Mouse (Mus musculus) ES-Bruce4 (cell line): ENCODE results near the gene Sergef. TPM values are rescaled to one million over a fixed set of nuclear protein-coding genes. Genes with fewer than 3 reads are reported as not detected.

Source experiments
- H3K27ac ChIP-seq: 2 replicates; pipeline ENCODE4 v1.5.1; 2012; ENCODE audit warnings: low read length, inconsistent platforms; ENCODE audit not compliant: insufficient read depth
- H3K27me3 ChIP-seq: 2 replicates; pipeline ENCODE4 v1.6.1; 2012; ENCODE audit warnings: mild to moderate bottlenecking, low read length, inconsistent platforms; ENCODE audit not compliant: control insufficient read depth, poor library complexity, insufficient read depth, severe bottlenecking
- H3K36me3 ChIP-seq: 2 replicates; pipeline ENCODE4 v1.6.1; 2012; ENCODE audit warnings: inconsistent platforms, mild to moderate bottlenecking, low read length, moderate library complexity; ENCODE audit not compliant: control insufficient read depth, poor library complexity, insufficient read depth, severe bottlenecking
- H3K4me1 ChIP-seq: one replicate; pipeline ENCODE4 v1.8.1; 2011; ENCODE audit warnings: low read length; ENCODE audit not compliant: control insufficient read depth, insufficient read depth
- H3K4me3 ChIP-seq: 2 replicates; pipeline ENCODE4 v1.5.1; 2011; ENCODE audit warnings: low read depth, mild to moderate bottlenecking, low read length
- H3K9ac ChIP-seq: 2 replicates; pipeline ENCODE4 v1.6.1; 2012; ENCODE audit warnings: low read depth, mild to moderate bottlenecking, inconsistent platforms; ENCODE audit not compliant: poor library complexity, severe bottlenecking
- H3K9me3 ChIP-seq: replicated peaks from 2 replicates; pipeline ENCODE4 v1.6.1; 2012; ENCODE audit warnings: mild to moderate bottlenecking, low read length, inconsistent platforms; ENCODE audit not compliant: control insufficient read depth, poor library complexity, insufficient read depth, severe bottlenecking
- CTCF ChIP-seq: IDR thresholded peaks from one replicate; pipeline ENCODE4 v1.8.1; 2011; ENCODE audit warnings: low read depth, low read length
- EP300 ChIP-seq: IDR thresholded peaks from 2 replicates; pipeline ENCODE4 v1.6.1; 2011; ENCODE audit warnings: low read depth, low read length; ENCODE audit not compliant: insufficient read depth
- POLR2A ChIP-seq: IDR thresholded peaks from one replicate; pipeline ENCODE4 v1.8.1; 2011; ENCODE audit warnings: low read length; ENCODE audit not compliant: insufficient read depth
- polyA plus RNA-seq: library from polyadenylated mRNA; stranded (reverse); fragments of >200 nt; gene quantifications from 2 replicates; pipeline ENCODE4 v1.2.4, GENCODE M21; 2011; ENCODE audit warnings: low read depth; ENCODE audit not compliant: missing spikeins, insufficient read depth, insufficient read length

The Sergef gene
- polyA plus RNA-seq, 1 experiment = 5.8 TPM

DNA sequence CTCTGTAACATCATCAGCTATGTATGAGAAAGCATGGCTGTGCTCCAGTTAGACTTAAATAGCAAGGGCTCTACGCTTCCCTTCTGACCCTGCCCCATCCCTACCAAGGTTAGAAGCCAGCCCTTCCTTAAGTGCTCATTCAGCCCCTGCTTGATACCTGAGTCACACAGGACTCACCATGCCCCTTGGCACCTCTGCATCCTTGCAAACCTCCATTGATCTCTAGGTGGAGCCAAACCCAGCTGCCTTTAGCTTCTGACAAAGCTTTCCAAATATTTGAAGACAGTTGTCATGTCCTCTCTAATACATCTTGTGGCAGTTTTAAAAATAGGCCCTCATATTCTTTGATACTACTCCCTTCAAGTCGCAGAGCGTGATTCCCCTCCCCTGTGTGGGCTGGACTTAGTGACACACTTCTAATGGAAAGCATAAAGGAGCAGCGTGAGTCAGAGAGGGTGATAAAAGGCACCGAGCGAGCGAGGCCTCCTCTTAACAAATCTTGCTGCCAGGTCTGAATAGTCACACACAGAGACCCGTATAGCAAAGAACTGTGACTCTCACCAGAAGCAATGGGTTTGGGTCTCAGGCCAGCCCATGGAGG lies 11.1 kb downstream of the Sergef start:
- Histone ChIP-seq H3K27me3 (no peaks in the 10 kb centered on the region), H3K27ac (no peak overlapping the region), H3K9me3 (no peaks in the 10 kb centered on the region), H3K9ac (no peak overlapping the region), H3K36me3 (no peaks in the 10 kb centered on the region), H3K4me3 (no peak overlapping the region), H3K4me1 (no peaks in the 10 kb centered on the region)
- TF ChIP-seq CTCF (no peak), POLR2A (no peak), EP300 (no peak)

DNA sequence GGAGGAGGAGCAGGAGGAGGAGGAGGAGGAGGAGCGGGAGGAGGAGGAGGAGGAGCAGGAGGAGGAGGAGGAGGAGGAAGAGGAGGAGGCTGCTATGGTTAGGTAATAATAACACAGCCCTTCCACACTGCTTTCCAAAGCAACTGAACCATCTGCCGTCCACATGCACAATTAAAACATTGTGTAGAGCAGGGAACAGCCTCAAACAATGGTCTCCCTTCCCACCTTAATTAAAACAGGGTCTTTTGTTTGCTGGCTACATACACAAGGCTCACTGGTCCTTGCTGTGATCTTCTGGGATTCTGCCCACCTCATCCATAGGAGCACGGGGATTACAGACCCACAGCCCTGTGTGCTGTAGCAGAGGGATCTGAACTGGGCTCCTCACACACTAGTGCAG lies 15.6 kb downstream of the Sergef start:
- no peaks in the 10 kb centered on the region for H3K9me3 ChIP-seq
- H3K27me3 ChIP-seq = no peaks in the 10 kb centered on the region
- H3K36me3 ChIP-seq = no peaks in the 10 kb centered on the region
- H3K9ac ChIP-seq = no peak overlapping the region
- TF ChIP-seq EP300 (no peak), POLR2A (no peak), CTCF (no peak)
- no peak overlapping the region for H3K4me3 ChIP-seq
- no peaks in the 10 kb centered on the region for H3K4me1 ChIP-seq
- H3K27ac ChIP-seq = no peak overlapping the region

DNA sequence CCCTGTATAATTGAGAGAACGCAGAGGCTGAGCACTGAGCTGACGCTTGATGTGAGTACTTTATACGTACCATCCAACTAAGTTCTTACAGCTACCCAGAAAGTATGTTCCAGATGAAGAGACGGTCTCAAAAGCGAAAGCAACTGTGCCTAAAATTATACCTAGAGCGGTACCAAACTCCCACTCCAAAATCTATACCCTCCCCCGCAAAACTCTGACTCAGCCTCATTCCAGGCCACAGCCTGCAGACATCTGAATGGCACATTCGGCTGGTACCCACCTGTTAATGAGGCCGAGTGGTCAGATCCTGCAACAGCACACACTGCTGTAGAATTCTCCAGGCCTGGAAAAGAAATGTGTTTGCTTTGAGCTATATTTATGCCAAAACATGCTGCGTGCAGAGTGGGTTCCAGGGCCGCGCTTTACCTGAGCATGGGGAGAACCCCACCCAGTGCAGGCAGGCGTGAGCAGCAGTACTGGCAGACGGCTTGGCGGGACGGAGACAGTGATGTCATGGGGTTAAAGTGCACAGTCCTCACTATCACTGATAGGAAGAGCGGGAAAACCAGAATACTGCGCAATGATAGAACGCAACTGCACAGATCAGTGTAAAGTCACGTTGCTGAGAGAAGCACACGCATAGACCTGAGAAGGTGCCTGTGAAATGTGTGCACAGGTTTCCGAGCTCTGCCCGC lies 21.0 kb downstream of the Sergef start:
- TF ChIP-seq POLR2A = no peak
- no peak for TF ChIP-seq EP300
- no peak for TF ChIP-seq CTCF
- H3K27ac ChIP-seq = no peak overlapping the region
- H3K9ac ChIP-seq = no peak overlapping the region
- H3K27me3 ChIP-seq = no peaks in the 10 kb centered on the region
- H3K4me1 ChIP-seq = no peaks in the 10 kb centered on the region
- no peaks in the 10 kb centered on the region for H3K36me3 ChIP-seq
- H3K9me3 ChIP-seq = no peaks in the 10 kb centered on the region
- H3K4me3 ChIP-seq = no peak overlapping the region

DNA sequence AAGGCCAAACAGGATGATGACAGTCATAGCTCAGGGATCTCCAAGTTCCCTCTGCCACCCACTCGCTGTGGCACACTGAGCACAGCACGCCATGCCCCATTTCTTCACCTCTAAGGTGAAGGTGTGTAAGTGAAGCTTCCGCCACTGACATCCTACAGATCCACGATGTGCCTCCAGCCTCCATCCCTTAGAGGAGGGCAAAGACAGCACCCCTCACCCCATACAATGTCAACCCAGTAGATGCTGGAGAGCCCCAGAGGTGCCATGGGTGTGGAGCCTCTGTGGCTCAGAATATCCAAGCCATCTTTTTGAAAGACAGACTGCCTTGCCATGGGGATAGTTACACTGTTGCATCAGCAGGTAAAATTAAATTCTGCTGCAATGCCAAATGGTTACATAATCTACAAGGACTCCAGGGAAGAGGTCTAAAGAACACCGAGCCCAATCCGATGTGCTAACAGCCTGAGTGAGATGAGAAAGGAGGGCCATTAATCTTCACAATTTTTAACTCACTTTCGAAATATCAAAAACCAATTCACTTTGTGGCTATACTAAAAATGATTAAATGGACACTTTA lies 23.1 kb downstream of the Sergef start:
- H3K27me3 ChIP-seq = no peaks in the 10 kb centered on the region
- no peak overlapping the region for H3K27ac ChIP-seq
- no peak overlapping the region for H3K9ac ChIP-seq
- H3K4me1 ChIP-seq = no peaks in the 10 kb centered on the region
- no peak overlapping the region for H3K4me3 ChIP-seq
- H3K36me3 ChIP-seq = no peaks in the 10 kb centered on the region
- no peak for TF ChIP-seq CTCF
- no peak for TF ChIP-seq POLR2A
- no peak for TF ChIP-seq EP300
- no peaks in the 10 kb centered on the region for H3K9me3 ChIP-seq

DNA sequence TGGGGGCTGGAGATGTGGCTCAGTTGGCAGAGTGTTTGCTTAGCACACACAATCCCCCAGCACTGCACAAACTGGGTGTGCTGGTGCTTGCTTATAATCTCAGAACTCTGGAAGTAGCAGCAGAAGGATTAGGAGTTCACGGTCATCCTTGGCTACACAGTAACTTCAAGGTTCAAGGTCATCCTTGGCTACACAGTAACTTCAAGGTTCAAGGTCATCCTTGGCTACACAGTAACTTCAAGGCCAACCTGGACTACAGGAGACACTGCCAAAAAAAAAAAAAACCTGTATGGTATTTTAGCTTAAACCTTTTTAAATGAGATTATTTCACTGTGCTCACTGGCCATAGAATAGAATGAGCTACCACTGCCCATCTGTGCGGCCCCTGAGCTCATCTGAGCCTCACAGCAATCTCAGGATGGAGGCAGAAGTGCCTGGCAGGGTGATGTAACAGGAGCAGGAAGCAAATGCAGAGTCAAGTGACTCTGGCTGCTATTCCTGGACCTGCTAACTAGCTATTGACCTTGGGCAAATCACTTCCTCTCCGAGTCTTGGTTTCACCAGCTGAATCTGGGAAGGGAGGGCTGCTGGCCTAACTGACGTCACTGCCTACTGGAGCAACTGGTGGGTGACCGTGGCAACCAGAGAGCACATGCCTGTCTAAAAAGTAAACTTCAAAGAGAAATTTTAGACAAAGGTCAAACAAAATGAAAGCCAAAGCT lies 24.2 kb downstream of the Sergef start:
- H3K9ac ChIP-seq = no peak overlapping the region
- H3K4me1 ChIP-seq = no peaks in the 10 kb centered on the region
- H3K4me3 ChIP-seq = no peak overlapping the region
- H3K9me3 ChIP-seq = no peaks in the 10 kb centered on the region
- H3K27ac ChIP-seq = no peak overlapping the region
- no peaks in the 10 kb centered on the region for H3K27me3 ChIP-seq
- H3K36me3 ChIP-seq = no peaks in the 10 kb centered on the region
- TF ChIP-seq CTCF (no peak), EP300 (no peak), POLR2A (no peak)

DNA sequence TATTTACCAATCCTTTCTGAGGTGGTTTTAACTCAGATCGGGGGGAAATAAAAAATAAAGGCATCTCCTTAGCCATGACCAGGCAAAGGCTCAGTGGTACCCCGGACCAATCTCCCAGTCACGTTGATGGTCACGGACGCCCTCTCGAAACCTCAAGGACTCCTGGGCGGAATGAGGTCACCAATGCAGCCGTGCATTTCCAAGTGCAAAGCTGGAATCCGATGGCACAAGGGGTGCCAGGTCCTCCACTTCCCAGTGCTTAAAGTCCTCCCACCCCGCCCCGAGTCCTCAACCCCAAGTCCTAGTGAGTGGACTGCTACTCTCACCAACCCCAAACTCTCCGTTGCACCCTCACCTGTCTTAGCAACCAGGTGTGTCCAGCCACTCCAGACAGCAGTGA lies 25.3 kb downstream of the Sergef start:
- no peaks in the 10 kb centered on the region for H3K36me3 ChIP-seq
- H3K4me1 ChIP-seq = no peaks in the 10 kb centered on the region
- H3K9me3 ChIP-seq = no peaks in the 10 kb centered on the region
- no peak overlapping the region for H3K27ac ChIP-seq
- H3K9ac ChIP-seq = no peak overlapping the region
- no peaks in the 10 kb centered on the region for H3K27me3 ChIP-seq
- TF ChIP-seq CTCF = no peak
- no peak for TF ChIP-seq EP300
- no peak overlapping the region for H3K4me3 ChIP-seq
